8 mouse cellular contexts compared by ENCODE assay signal in the genomic region with DNA sequence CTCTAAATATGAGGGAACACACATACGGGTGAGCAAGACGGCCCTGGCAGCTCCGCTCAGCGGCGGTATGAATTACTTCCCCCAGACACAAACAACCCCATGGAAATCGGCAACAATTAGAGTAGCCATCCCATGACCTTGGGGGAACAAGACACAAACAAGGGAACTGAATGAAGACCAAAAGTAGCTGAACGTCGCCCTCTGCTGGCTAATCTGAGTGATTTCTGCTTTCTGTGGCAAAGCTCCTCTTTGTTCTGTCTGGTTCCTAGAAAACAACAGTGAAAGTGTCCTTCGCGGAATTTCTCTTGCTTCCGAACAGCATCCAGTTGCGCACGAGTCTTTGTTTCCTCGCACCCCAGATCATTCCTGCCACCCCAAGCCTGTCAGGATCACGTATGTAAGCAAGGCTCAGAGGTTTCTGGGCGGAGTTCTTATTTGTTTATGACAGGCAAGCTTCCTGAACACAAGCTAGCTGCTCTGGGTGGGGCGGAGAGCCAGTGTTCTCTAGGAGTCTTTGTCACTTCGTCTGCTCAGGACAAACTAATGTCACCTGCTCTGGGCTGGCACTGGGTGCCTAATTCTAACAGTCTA. TPM values are rescaled to one million over a fixed set of nuclear protein-coding genes. Genes with fewer than 3 reads are reported as not detected.
DNase-seq lines count a peak whose midpoint lies in the region; ATAC-seq and TF ChIP-seq lines count a peak whose summit lies in the region.

A gene (plus strand): TSS at position 216 of the 591 bp plus-strand sequence.

- peak; percentile 89 for TF ChIP-seq CTCF in stomach, postnatal 0 days (IDR thresholded peaks at IDR 0.05; ENCODE audit: low read depth)

- 4% methylated on average over 18 of the region's 18 CpGs for WGBS in embryonic facial prominence, embryonic 14.5 days
- WGBS in heart, embryonic 12.5 days, result 7% methylated on average over 18 of the region's 18 CpGs
- 2% methylated on average over 18 of the region's 18 CpGs for WGBS in kidney, embryonic 15.5 days
- 1% methylated on average over 18 of the region's 18 CpGs for WGBS in liver, embryonic 15.5 days (ENCODE audit: insufficient replicate concordance)
- 2% methylated on average over 18 of the region's 18 CpGs for WGBS in stomach, postnatal 0 days

- peak; percentile 65 to 76 for DNase-seq in CD8-positive naive resting alpha-beta T cell, adult 2 months (ENCODE audit: low read depth in 2 of 2, low spot score in 2 of 2)
- peak; percentile 59 for DNase-seq in adrenal gland, postnatal 25 days
- peak; percentile 90 for DNase-seq in embryonic facial prominence, embryonic 14.5 days (ENCODE audit: low spot score)
- peak; percentile 81 for DNase-seq in neural tube, embryonic 10.5 days (ENCODE audit: extremely low spot score, low spot score)
- DNase-seq in stomach, postnatal 0 days (ENCODE audit: low spot score), result peak; percentile 76

- H3K36me3 ChIP-seq in embryonic facial prominence, embryonic 14.5 days (ENCODE audit: control insufficient read depth, insufficient read depth, low read length), result no peaks in the 10 kb centered on the region
- H3K36me3 ChIP-seq in heart, embryonic 12.5 days, result no peaks in the 10 kb centered on the region
- H3K36me3 ChIP-seq in kidney, embryonic 15.5 days, result no peaks in the 10 kb centered on the region
- peaks cover 9% of the 10 kb centered on the region for H3K36me3 ChIP-seq in liver, embryonic 15.5 days (replicated peaks)
- no peaks in the 10 kb centered on the region for H3K36me3 ChIP-seq in stomach, postnatal 0 days (ENCODE audit: control insufficient read depth, insufficient read depth, low read length)

- peak within 1 kb of the TSS; percentile 70 for H3K4me2 ChIP-seq in embryonic facial prominence, embryonic 14.5 days (ENCODE audit: low read depth, low read length)
- H3K4me2 ChIP-seq in heart, embryonic 12.5 days, result peak within 1 kb of the TSS; percentile 67
- peak within 1 kb of the TSS; percentile 58 for H3K4me2 ChIP-seq in kidney, embryonic 15.5 days
- peak within 1 kb of the TSS; percentile 78 for H3K4me2 ChIP-seq in liver, embryonic 15.5 days
- peak within 1 kb of the TSS; percentile 63 for H3K4me2 ChIP-seq in stomach, postnatal 0 days (replicated peaks; ENCODE audit: low read depth)

- H3K4me1 ChIP-seq in embryonic facial prominence, embryonic 14.5 days (ENCODE audit: control insufficient read depth, insufficient read depth, low read length), result peaks cover 12% of the 10 kb centered on the region; the same call in 1 of the 2 replicates
- peaks cover 38% of the 10 kb centered on the region for H3K4me1 ChIP-seq in heart, embryonic 12.5 days (replicated peaks)
- H3K4me1 ChIP-seq in kidney, embryonic 15.5 days, result peaks cover 30% of the 10 kb centered on the region
- peaks cover 63% of the 10 kb centered on the region for H3K4me1 ChIP-seq in liver, embryonic 15.5 days (replicated peaks)
- H3K4me1 ChIP-seq in stomach, postnatal 0 days (replicated peaks; ENCODE audit: control insufficient read depth, insufficient read depth), result no peaks in the 10 kb centered on the region

- no peaks in the 10 kb centered on the region for H3K9me3 ChIP-seq in embryonic facial prominence, embryonic 14.5 days (ENCODE audit: control insufficient read depth, low read length)
- H3K9me3 ChIP-seq in heart, embryonic 12.5 days (replicated peaks), result no peaks in the 10 kb centered on the region
- H3K9me3 ChIP-seq in kidney, embryonic 15.5 days (replicated peaks), result no peaks in the 10 kb centered on the region
- H3K9me3 ChIP-seq in liver, embryonic 15.5 days (replicated peaks), result no peaks in the 10 kb centered on the region
- H3K9me3 ChIP-seq in stomach, postnatal 0 days (ENCODE audit: control insufficient read depth, low read length), result no peaks in the 10 kb centered on the region

- peak within 1 kb of the TSS; percentile 57; the same call in 1 of the 2 replicates for H3K27ac ChIP-seq in embryonic facial prominence, embryonic 14.5 days (replicated peaks; ENCODE audit: low read depth, low read length)
- peak within 1 kb of the TSS; percentile 62 for H3K27ac ChIP-seq in heart, embryonic 12.5 days (ENCODE audit: poor library complexity, severe bottlenecking)
- peak within 1 kb of the TSS; percentile 75 for H3K27ac ChIP-seq in kidney, embryonic 15.5 days
- peak within 1 kb of the TSS; percentile 92 for H3K27ac ChIP-seq in liver, embryonic 15.5 days (replicated peaks)
- peak within 1 kb of the TSS; percentile 67 for H3K27ac ChIP-seq in stomach, postnatal 0 days (replicated peaks)

- peak within 1 kb of the TSS; percentile 80 for H3K9ac ChIP-seq in embryonic facial prominence, embryonic 14.5 days (ENCODE audit: low read depth, low read length)
- H3K9ac ChIP-seq in heart, embryonic 12.5 days, result peak within 1 kb of the TSS; percentile 75
- H3K9ac ChIP-seq in kidney, embryonic 15.5 days, result peak within 1 kb of the TSS; percentile 41
- peak within 1 kb of the TSS; percentile 63 for H3K9ac ChIP-seq in liver, embryonic 15.5 days
- H3K9ac ChIP-seq in stomach, postnatal 0 days (ENCODE audit: low read length), result peak within 1 kb of the TSS; percentile 65

- peak; percentile 68 for ATAC-seq in embryonic facial prominence, embryonic 14.5 days (ENCODE audit: low read depth)
- peak; percentile 65 for ATAC-seq in heart, embryonic 12.5 days (ENCODE audit: insufficient number of reproducible peaks, low FRiP score)
- peak; percentile 63 for ATAC-seq in kidney, embryonic 15.5 days (replicated peaks; ENCODE audit: low FRiP score)
- peak; percentile 77 for ATAC-seq in liver, embryonic 15.5 days (ENCODE audit: insufficient read depth)
- ATAC-seq in stomach, postnatal 0 days (ENCODE audit: low FRiP score, low TSS enrichment), result peak; percentile 85

- peak within 1 kb of the TSS; percentile 46 for H3K4me3 ChIP-seq in embryonic facial prominence, embryonic 14.5 days (ENCODE audit: low read depth, low read length)
- peak within 1 kb of the TSS; percentile 47 for H3K4me3 ChIP-seq in heart, embryonic 12.5 days
- peak within 1 kb of the TSS; percentile 44 for H3K4me3 ChIP-seq in kidney, embryonic 15.5 days (replicated peaks)
- H3K4me3 ChIP-seq in liver, embryonic 15.5 days (replicated peaks), result peak within 1 kb of the TSS; percentile 66
- H3K4me3 ChIP-seq in stomach, postnatal 0 days (ENCODE audit: low read depth, low read length), result peak within 1 kb of the TSS; percentile 40

- H3K27me3 ChIP-seq in embryonic facial prominence, embryonic 14.5 days (replicated peaks; ENCODE audit: control insufficient read depth, insufficient read depth, low read length), result no peaks in the 10 kb centered on the region
- H3K27me3 ChIP-seq in heart, embryonic 12.5 days (replicated peaks), result 0 out of 2 replicates have a peak, but pooled peaks cover 3% of the 10 kb centered on the region
- H3K27me3 ChIP-seq in kidney, embryonic 15.5 days, result no peaks in the 10 kb centered on the region; the same call in 1 of the 2 replicates
- 0 out of 2 replicates have a peak, but pooled peaks cover 3% of the 10 kb centered on the region for H3K27me3 ChIP-seq in liver, embryonic 15.5 days
- no peaks in the 10 kb centered on the region for H3K27me3 ChIP-seq in stomach, postnatal 0 days (ENCODE audit: control insufficient read depth, insufficient read depth, low read length)

- no peak for TF ChIP-seq EP300 in stomach, postnatal 0 days (optimal IDR thresholded peaks at IDR 0.05)

RNA-seq across cellular contexts. Expression of the gene that starts here (rescaled TPM):
- total RNA-seq in adrenal gland, postnatal 25 days (2021), result 13.9 and 17.6 TPM in 2 replicates
- 12.6 and 13.1 TPM in 2 replicates for polyA plus RNA-seq in embryonic facial prominence, embryonic 14.5 days (2014; fragmentation: Nextera tagmentation; extraction: Ambion mirVana)
- 11.8 and 12.8 TPM in 2 replicates for polyA plus RNA-seq in heart, embryonic 12.5 days (2016; fragmentation: Nextera tagmentation; extraction: Ambion mirVana)
- polyA plus RNA-seq in kidney, embryonic 15.5 days (2015; fragmentation: Nextera tagmentation; extraction: Ambion mirVana), result 10.4 and 11.6 TPM in 2 replicates
- 24.5 and 26.2 TPM in 2 replicates for polyA plus RNA-seq in liver, embryonic 15.5 days (2015; fragmentation: Nextera tagmentation; extraction: Ambion mirVana)
- polyA plus RNA-seq in stomach, postnatal 0 days (2015; fragmentation: Nextera tagmentation; extraction: Ambion mirVana), result 11.8 TPM in 2 replicates

Comparison
In these comparisons a context has a peak if more than half of its experiments do, and no peak if none do; other contexts are left out.
1. Peak in every context shown above with its lines: DNase-seq, ATAC-seq, H3K4me3 ChIP-seq and H3K27ac ChIP-seq.